Mouse (Mus musculus): ENCODE data around the gene Tspan7.

DNA sequence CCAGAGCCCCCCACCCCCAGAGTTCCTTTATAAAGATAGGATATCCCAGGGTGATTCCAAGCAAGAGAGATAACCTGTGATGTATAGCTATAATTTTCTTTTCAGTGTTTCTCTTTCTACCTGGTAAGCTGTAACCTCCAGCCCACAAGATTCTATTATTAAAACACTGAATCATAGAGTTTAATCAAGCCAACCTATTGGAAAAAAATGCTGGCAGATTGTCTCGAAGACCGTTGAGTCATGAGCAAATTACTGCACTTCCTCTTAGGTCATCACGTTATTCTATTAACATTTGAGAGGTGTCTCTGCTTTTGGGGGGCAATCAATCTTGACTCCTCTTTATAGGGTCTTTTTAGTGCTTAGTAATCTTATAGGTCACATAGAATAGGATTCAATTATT is 61.9 kb downstream of the Tspan7 start:
- TF ChIP-seq CTCF (IDR thresholded peaks at IDR 0.05; ENCODE audit: insufficient read depth, low read depth, low read length) (no peak), POLR2A (IDR thresholded peaks at IDR 0.05; ENCODE audit: insufficient read depth, low read depth, low read length) (no peak)

Measured in olfactory bulb, adult 2 months (tissue).